Mouse (Mus musculus) ES-E14 (cell line): Measurements from ENCODE around the gene Pced1b.

Experiments used
- ZC3H11A ChIP-seq: IDR thresholded peaks from 2 replicates; pipeline ENCODE4 v1.6.1; 2012; ENCODE audit warnings: low read depth, mild to moderate bottlenecking, inconsistent platforms, low read length, borderline replicate concordance
- ZNF384 ChIP-seq: IDR thresholded peaks from 2 replicates; pipeline ENCODE4 v1.6.1; 2012; ENCODE audit warnings: low read depth, low read length, inconsistent platforms

- TF ChIP-seq ZNF384, result no peak
- no peak for TF ChIP-seq ZC3H11A
Measured at GRCm38 (mm10) chr15:97431533-97431932, 184.6 kb downstream of the Pced1b start.
